Mouse (Mus musculus) olfactory bulb, adult 2 months (tissue): ENCODE results near the gene D3Ertd254e.

Experiments
- CTCF ChIP-seq: fragments of 200-500 bp; IDR thresholded peaks from 2 replicates; pipeline ENCODE4 v1.5.1; 2012; ENCODE audit warnings: low read depth, mild to moderate bottlenecking, low read length, moderate library complexity; ENCODE audit not compliant: insufficient read depth
- POLR2A ChIP-seq: fragments of 200-500 bp; IDR thresholded peaks from 2 replicates; pipeline ENCODE4 v1.6.1; 2012; ENCODE audit warnings: mild to moderate bottlenecking, low read depth, low read length, moderate library complexity; ENCODE audit not compliant: insufficient read depth

DNA sequence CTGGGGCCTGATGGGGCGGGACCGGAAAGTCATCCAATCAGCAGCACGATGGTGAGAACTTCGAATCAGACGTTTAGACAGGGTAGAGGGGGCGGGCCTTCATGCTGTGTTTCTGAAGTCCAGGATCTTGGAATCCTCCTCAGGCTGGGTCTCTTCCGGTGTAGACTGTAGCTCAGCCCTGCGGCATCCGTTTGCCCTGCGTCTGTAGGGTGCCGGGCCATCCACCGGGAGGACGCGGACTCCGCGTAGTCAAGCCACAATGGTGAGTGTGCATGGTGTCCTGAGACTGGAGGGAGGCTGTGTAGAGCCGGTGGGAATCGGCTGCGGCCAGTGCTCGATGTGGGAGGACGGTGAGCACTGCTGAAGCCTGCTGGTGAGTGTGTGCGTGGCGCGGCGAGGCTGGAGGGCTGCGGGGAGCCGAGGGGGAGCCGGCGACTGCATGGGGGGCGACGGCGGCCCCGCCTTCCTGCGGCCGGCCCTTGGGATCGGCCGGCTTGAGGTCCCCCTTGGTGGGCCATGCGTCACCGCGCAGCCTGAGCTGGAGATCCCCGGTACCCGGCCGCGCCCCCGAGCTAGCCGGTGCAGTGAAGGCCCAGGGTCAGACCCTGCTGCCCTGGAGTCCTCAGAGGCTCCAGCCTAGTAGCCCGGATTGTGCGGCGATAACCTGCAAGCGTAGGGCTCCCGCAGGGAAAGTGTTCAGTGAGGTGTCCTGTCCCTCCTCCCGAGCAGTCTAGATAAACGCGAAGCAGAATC is at the start of gene D3Ertd254e:
- no peak; the same call in 1 of the 2 replicates for TF ChIP-seq CTCF
- TF ChIP-seq POLR2A: peak; percentile 80
